Mouse (Mus musculus) neural tube, embryonic 11.5 days (tissue): Measurements from ENCODE around the gene Erlin1. TPM values are rescaled to one million over a fixed set of nuclear protein-coding genes. Genes with fewer than 3 reads are reported as not detected.
A peak's percentile ranks its signal among the peaks of the same experiment; 100 is the strongest.

Source experiments
- ATAC-seq: fragments of 200-750 bp; cut with Nextera tagmentation; 2 replicates; pipeline ENCODE4 v1.8.0; 2017; ENCODE audit warnings: moderate number of reproducible peaks, mild to moderate bottlenecking, moderate TSS enrichment, moderate library complexity; ENCODE audit not compliant: insufficient read depth, low FRiP score, low TSS enrichment
- DNase-seq: peaks from one replicate; pipeline ENCODE4 v3.0.0-alpha.2; 2015; ENCODE audit warnings: low spot score
- H3K27ac ChIP-seq: fragments of 300-500 bp; sonication (generic); 2 replicates; pipeline ENCODE4 v1.5.1; 2014; ENCODE audit warnings: low read depth, mild to moderate bottlenecking, low read length
- H3K27me3 ChIP-seq: fragments of 300-500 bp; sonication (generic); 2 replicates; pipeline ENCODE4 v1.6.1; 2014; ENCODE audit warnings: mild to moderate bottlenecking, low read length, mixed read lengths; ENCODE audit not compliant: control insufficient read depth, insufficient read depth
- H3K36me3 ChIP-seq: fragments of 300-500 bp; sonication (generic); 2 replicates; pipeline ENCODE4 v1.6.1; 2014; ENCODE audit warnings: mild to moderate bottlenecking, low read length, moderate library complexity, mixed read lengths; ENCODE audit not compliant: control insufficient read depth, insufficient read depth
- H3K4me1 ChIP-seq: fragments of 300-500 bp; sonication (generic); 2 replicates; pipeline ENCODE4 v1.6.1; 2014; ENCODE audit warnings: low read length, mixed read lengths; ENCODE audit not compliant: control insufficient read depth, insufficient read depth
- H3K4me2 ChIP-seq: fragments of 300-500 bp; sonication (generic); 2 replicates; pipeline ENCODE4 v1.6.1; 2014; ENCODE audit warnings: low read depth, mild to moderate bottlenecking, moderate library complexity
- H3K4me3 ChIP-seq: fragments of 300-500 bp; sonication (generic); 2 replicates; pipeline ENCODE4 v1.5.1; 2014; ENCODE audit warnings: low read depth, low read length
- H3K9ac ChIP-seq: fragments of 300-500 bp; sonication (generic); 2 replicates; pipeline ENCODE4 v1.6.1; 2014; ENCODE audit warnings: mild to moderate bottlenecking, low read length
- H3K9me3 ChIP-seq: fragments of 300-500 bp; sonication (generic); 2 replicates; pipeline ENCODE4 v1.6.1; 2016; ENCODE audit warnings: low read length; ENCODE audit not compliant: control insufficient read depth
- WGBS: fragments of 180-500 bp; shearing (Covaris S2); extraction: QIAGEN DNeasy Blood & Tissue Kit; methylation state at CpG from one replicate; pipeline ENCODE4 v1.1.7; 2014; 5-methylcytosine and 5-hydroxymethylcytosine counted together
- polyA plus RNA-seq: library from polyadenylated mRNA; unstranded; fragments of >200 nt; fragmentation: Nextera tagmentation; extraction: Ambion mirVana; gene quantifications from 2 replicates; pipeline ENCODE4 v1.2.1, GENCODE M21; 2014

Erlin1 gene
- polyA plus RNA-seq, 1 experiment from 2014 or later: 19.1 TPM

DNA sequence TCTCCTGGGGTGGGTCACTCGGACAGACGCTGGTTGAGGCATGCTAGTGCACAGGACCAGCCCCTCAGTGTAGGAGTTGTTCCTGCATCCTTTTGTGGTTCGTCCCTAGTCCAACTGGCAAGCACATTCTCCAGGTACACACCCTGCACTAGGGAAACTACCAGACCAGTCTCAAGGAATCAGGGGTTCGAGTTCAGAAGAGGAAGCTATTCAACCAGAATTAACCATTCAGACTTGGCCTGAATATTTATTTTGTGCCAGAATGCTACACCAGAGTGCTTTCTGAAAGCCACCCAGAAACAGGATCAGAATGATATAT lies 288 bp upstream of the Erlin1 start:
- no peaks in the 10 kb centered on the region for H3K36me3 ChIP-seq
- peak overlapping the region; percentile 57 for H3K4me3 ChIP-seq
- DNase-seq (no peak), ATAC-seq (peak; percentile 85)
- H3K27me3 ChIP-seq: no peaks in the 10 kb centered on the region
- H3K4me1 ChIP-seq: no peaks in the 10 kb centered on the region
- H3K9me3 ChIP-seq: no peaks in the 10 kb centered on the region
- no peak overlapping the region for H3K27ac ChIP-seq
- peak overlapping the region; percentile 84 for H3K4me2 ChIP-seq
- peak overlapping the region; percentile 70 for H3K9ac ChIP-seq
- WGBS: 10% methylated on average over 4 of the region's 4 CpGs

DNA sequence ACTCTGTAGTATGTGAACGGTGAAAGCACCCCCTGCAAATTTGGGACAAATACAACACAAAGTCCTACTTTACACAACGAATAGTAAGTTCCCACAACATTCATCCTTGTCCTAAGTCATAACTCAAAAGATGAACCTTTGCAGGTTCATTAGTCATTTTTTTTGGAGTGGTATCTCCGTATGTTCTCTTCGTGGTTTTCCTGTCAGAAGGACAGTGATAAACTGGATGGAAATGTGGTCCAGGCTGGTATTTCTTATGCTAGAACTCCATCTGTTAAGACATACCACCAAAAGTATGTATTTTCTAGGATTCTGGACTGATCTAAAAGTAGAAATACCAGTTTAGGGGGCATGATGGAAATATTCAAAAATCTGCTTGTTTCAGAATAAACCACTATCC lies 1.4 kb downstream of the Erlin1 start:
- Histone ChIP-seq H3K36me3 (no peaks in the 10 kb centered on the region), H3K9me3 (no peaks in the 10 kb centered on the region), H3K27me3 (no peaks in the 10 kb centered on the region), H3K9ac (no peak overlapping the region), H3K4me1 (no peaks in the 10 kb centered on the region), H3K27ac (no peak overlapping the region), H3K4me3 (no peak overlapping the region), H3K4me2 (no peak overlapping the region)
- WGBS: 81% methylated on average over 4 of the region's 4 CpGs
- ATAC-seq (no peak), DNase-seq (no peak)

- DNase-seq: no peak
- H3K9me3 ChIP-seq: no peaks in the 10 kb centered on the region
- no peak overlapping the region for H3K4me2 ChIP-seq
- ATAC-seq: no peak
- H3K4me3 ChIP-seq: no peak overlapping the region
- H3K27ac ChIP-seq: no peak overlapping the region
- no peaks in the 10 kb centered on the region for H3K27me3 ChIP-seq
- H3K9ac ChIP-seq: no peak overlapping the region
- WGBS: 85% methylated on average over 9 of the region's 9 CpGs
- no peaks in the 10 kb centered on the region for H3K4me1 ChIP-seq
- no peaks in the 10 kb centered on the region for H3K36me3 ChIP-seq
Observed at GRCm38 (mm10) chr19:44067323-44068049, 2.1 kb downstream of the Erlin1 start.

- Histone ChIP-seq H3K4me1 (no peaks in the 10 kb centered on the region), H3K27ac (no peak overlapping the region), H3K36me3 (no peaks in the 10 kb centered on the region), H3K27me3 (no peaks in the 10 kb centered on the region), H3K9me3 (no peaks in the 10 kb centered on the region), H3K4me3 (no peak overlapping the region), H3K9ac (no peak overlapping the region), H3K4me2 (no peak overlapping the region)
- DNase-seq (no peak), ATAC-seq (no peak)
- WGBS: 96% methylated on average over 2 of the region's 2 CpGs
Observed at GRCm38 (mm10) chr19:44064734-44065133, 4.9 kb downstream of the Erlin1 start.

DNA sequence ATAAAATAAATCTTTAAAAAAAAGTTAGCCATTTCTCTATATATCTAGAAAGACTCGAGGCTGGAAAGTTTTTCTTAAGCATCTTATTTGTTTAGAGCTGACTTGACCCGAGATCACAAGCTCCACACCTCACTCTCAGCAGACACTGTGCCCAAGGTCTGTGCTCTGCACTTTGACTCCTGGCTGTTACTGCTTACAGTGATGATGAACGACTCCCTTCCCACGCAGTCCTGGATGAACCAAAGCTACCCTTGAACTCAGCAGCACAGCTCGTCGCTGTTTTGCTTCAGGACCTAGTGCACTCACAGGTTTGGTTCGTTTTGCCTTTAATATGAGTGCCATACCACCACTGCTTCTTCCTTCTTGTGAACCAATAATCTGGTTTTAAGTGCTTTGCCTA lies 5.8 kb downstream of the Erlin1 start:
- Histone ChIP-seq H3K4me1 (no peaks in the 10 kb centered on the region), H3K27me3 (no peaks in the 10 kb centered on the region), H3K27ac (no peak overlapping the region), H3K9me3 (no peaks in the 10 kb centered on the region), H3K9ac (no peak overlapping the region), H3K4me2 (no peak overlapping the region), H3K36me3 (no peaks in the 10 kb centered on the region), H3K4me3 (no peak overlapping the region)
- DNase-seq (no peak), ATAC-seq (no peak)
- 88% methylated on average over 7 of the region's 7 CpGs for WGBS

DNA sequence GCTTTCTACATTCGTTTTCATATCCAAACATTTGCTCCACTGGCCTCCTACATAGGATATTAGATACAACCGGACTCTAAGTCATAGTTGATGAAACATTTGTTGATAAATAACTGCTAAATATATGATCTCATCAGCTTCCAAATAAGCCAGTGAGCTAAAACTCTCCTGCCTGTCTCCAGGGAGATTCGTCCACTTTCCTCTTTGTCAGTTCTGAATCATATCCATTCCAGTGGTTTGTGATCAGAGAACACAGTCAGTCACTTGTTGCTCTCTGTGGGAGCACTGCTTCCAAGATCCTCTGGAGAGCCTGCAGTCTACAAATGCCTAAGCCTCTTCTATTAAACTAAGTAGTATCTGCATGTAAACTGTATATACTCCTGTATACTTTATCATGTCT lies 9.4 kb downstream of the Erlin1 start:
- Histone ChIP-seq H3K4me3 (no peak overlapping the region), H3K9me3 (no peaks in the 10 kb centered on the region), H3K4me1 (no peaks in the 10 kb centered on the region), H3K9ac (no peak overlapping the region), H3K4me2 (no peak overlapping the region), H3K27ac (no peak overlapping the region), H3K36me3 (no peaks in the 10 kb centered on the region), H3K27me3 (no peaks in the 10 kb centered on the region)
- DNase-seq: no peak
- no peak for ATAC-seq
- WGBS: 92% methylated on average over 3 of the region's 3 CpGs

DNA sequence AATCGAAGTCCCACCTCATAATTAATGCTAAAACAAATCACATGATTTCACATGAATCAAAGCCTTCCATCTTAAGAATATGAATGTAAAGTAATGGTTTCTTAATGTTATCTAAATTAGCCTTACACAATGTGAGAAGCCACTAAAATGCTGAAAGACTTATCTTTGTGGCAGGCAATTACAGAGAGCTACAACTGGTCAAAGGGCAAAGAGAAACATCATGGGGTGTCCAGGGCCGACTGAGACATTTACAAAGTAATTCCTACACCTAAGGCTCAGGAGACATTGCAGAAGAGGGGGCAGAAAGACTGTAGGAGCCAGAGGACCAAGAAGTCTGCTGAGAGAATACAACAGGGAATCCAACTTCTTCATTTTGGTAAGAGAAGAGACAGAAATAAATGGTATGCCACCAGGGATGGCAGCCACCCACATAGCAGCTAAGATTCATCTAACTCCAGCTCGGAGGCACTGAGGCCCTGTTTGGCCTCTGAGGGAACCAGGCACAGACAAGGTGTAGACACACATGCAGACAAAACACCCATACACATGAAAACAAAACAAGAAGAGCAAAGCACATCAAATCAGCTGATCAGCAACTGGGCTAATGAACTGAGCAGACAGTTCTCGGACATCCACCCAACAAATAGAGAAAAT lies 14.3 kb downstream of the Erlin1 start:
- 82% methylated on average over 4 of the region's 4 CpGs for WGBS
- ATAC-seq (no peak), DNase-seq (no peak)
- Histone ChIP-seq H3K27ac (no peak overlapping the region), H3K36me3 (no peaks in the 10 kb centered on the region), H3K27me3 (no peaks in the 10 kb centered on the region), H3K9me3 (no peaks in the 10 kb centered on the region), H3K9ac (no peak overlapping the region), H3K4me2 (no peak overlapping the region), H3K4me1 (no peaks in the 10 kb centered on the region), H3K4me3 (no peak overlapping the region)

- ATAC-seq (no peak), DNase-seq (no peak)
- Histone ChIP-seq H3K4me1 (no peaks in the 10 kb centered on the region), H3K4me3 (no peak overlapping the region), H3K27ac (no peak overlapping the region), H3K36me3 (no peaks in the 10 kb centered on the region), H3K4me2 (no peak overlapping the region), H3K27me3 (no peaks in the 10 kb centered on the region), H3K9me3 (no peaks in the 10 kb centered on the region), H3K9ac (no peak overlapping the region)
- 86% methylated on average over 4 of the region's 4 CpGs for WGBS
Observed at GRCm38 (mm10) chr19:44050388-44050787, 19.2 kb downstream of the Erlin1 start.

DNA sequence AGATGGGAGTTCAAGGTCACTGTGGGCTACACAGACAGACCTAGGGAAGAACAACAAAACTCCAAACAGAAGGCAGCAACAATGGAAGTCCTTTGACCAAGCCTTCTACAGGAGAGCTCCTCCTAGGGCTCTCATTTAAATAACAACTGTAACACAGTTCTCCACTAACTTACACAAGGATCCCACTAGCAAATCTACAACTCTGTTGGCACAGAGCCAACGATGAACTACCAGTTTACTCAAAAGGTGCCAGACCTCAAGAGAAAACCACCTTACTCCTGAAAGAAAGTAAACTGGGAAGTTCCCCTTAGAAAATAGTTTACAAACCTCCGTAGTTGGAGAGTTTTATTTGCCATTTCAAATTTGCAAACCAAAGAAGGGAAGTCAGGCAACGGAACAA lies 20.3 kb downstream of the Erlin1 start:
- Histone ChIP-seq H3K4me1 (no peaks in the 10 kb centered on the region), H3K4me2 (no peak overlapping the region), H3K9ac (no peak overlapping the region), H3K27ac (no peak overlapping the region), H3K9me3 (no peaks in the 10 kb centered on the region), H3K4me3 (no peak overlapping the region), H3K27me3 (no peaks in the 10 kb centered on the region), H3K36me3 (no peaks in the 10 kb centered on the region)
- DNase-seq: no peak
- no peak for ATAC-seq
- WGBS: 44% methylated on average over 3 of the region's 3 CpGs
